Mouse (Mus musculus) liver, adult 2 months (tissue): Measurements from ENCODE around the gene Rsrc1.

Experiments
- CTCF ChIP-seq: fragments of 200-500 bp; IDR thresholded peaks from 2 replicates; pipeline ENCODE4 v1.5.1; 2011; ENCODE audit warnings: low read depth, low read length, control low read depth
- POLR2A ChIP-seq: fragments of 200-500 bp; IDR thresholded peaks from 2 replicates; pipeline ENCODE4 v1.6.1; 2011; ENCODE audit warnings: low read length, control low read depth; ENCODE audit not compliant: insufficient read depth; ENCODE audit errors: extremely low read depth

GRCm38 (mm10) chr3:67144952-67145351, 163.8 kb downstream of the Rsrc1 start:
- no peak for TF ChIP-seq CTCF
- TF ChIP-seq POLR2A: no peak
